Mouse (Mus musculus) CH12.LX (cell line): ENCODE data around the gene Ror1. TPM values are rescaled to one million over a fixed set of nuclear protein-coding genes. Genes with fewer than 3 reads are reported as not detected.

ENCODE experiments used
- DNase-seq: peaks from one replicate; pipeline ENCODE4 v3.0.0-alpha.2; 2013; ENCODE audit errors: extremely low read depth
- H3K27ac ChIP-seq: 2 replicates; pipeline ENCODE4 v1.5.1; 2012; ENCODE audit warnings: low read depth, mild to moderate bottlenecking, control low read depth, moderate library complexity; ENCODE audit not compliant: insufficient read depth
- H3K27me3 ChIP-seq: replicated peaks from 2 replicates; pipeline ENCODE3; 2012; ENCODE audit warnings: inconsistent platforms
- H3K36me3 ChIP-seq, 2 experiments: replicated peaks in 1 of 2; 2 replicates each; pipeline versions ENCODE3 to v1.6.1; 2012; ENCODE audit warnings: inconsistent platforms in 1 of 2, low read length in 1 of 2, mild to moderate bottlenecking in 1 of 2, mixed read lengths in 1 of 2, moderate library complexity in 1 of 2; ENCODE audit not compliant: control insufficient read depth in 1 of 2, insufficient read depth in 1 of 2
- H3K4me1 ChIP-seq, 2 experiments: 2 replicates each; pipeline ENCODE4 v1.6.1; 2012; ENCODE audit warnings: inconsistent platforms in 1 of 2, moderate library complexity in 1 of 2; ENCODE audit not compliant: insufficient read depth in 2 of 2, control insufficient read depth in 1 of 2
- H3K4me2 ChIP-seq: 2 replicates; pipeline ENCODE4 v1.6.1; 2012; ENCODE audit warnings: low read depth, mild to moderate bottlenecking, control low read depth; ENCODE audit not compliant: poor library complexity, insufficient read depth, severe bottlenecking
- H3K4me3 ChIP-seq, 3 experiments: fragments of 150-350 bp in 1 of 3; sonication (generic) in 1 of 3; replicated peaks in 1 of 3; 2 replicates each; pipeline versions ENCODE3 to v1.5.1; 2011 to 2012; ENCODE audit warnings: low read depth in 2 of 3, low read length in 2 of 3, mild to moderate bottlenecking in 2 of 3, moderate library complexity in 2 of 3, control low read depth in 1 of 3, improper control_type of control experiment in 1 of 3, inconsistent platforms in 1 of 3, mixed read lengths in 1 of 3; ENCODE audit not compliant: poor library complexity in 1 of 3
- H3K79me2 ChIP-seq: replicated peaks from 2 replicates; pipeline ENCODE4 v1.6.1; 2012; ENCODE audit warnings: mild to moderate bottlenecking, moderate library complexity; ENCODE audit not compliant: control insufficient read depth, poor library complexity, insufficient read depth, severe bottlenecking; ENCODE audit errors: extremely low read depth
- H3K9ac ChIP-seq: 2 replicates; pipeline ENCODE4 v1.6.1; 2012; ENCODE audit warnings: low read depth, mild to moderate bottlenecking, control low read depth, moderate library complexity; ENCODE audit not compliant: insufficient read depth
- H3K9me3 ChIP-seq: replicated peaks from 2 replicates; pipeline ENCODE3; 2012; ENCODE audit warnings: low read length, inconsistent platforms, mixed read lengths
- CHD1 ChIP-seq: IDR thresholded peaks from 2 replicates; pipeline ENCODE4 v1.6.1; 2012; ENCODE audit warnings: low read depth, low read length, improper control_type of control experiment, inconsistent platforms
- CHD2 ChIP-seq: IDR thresholded peaks from 2 replicates; pipeline ENCODE4 v1.6.1; 2011; ENCODE audit warnings: low read length, improper control_type of control experiment
- CTCF ChIP-seq, 2 experiments: IDR thresholded peaks in 1 of 2; conservative IDR thresholded peaks in 1 of 2; 2 replicates each; pipeline ENCODE4 v1.5.1; 2011 to 2012; ENCODE audit warnings: low read depth in 2 of 2, low read length in 2 of 2, improper control_type of control experiment in 1 of 2, inconsistent platforms in 1 of 2, mild to moderate bottlenecking in 1 of 2, moderate library complexity in 1 of 2
- ELF1 ChIP-seq: IDR thresholded peaks from 2 replicates; pipeline ENCODE4 v1.6.1; 2014; ENCODE audit warnings: low read depth, mild to moderate bottlenecking, inconsistent platforms, low read length, improper control_type of control experiment
- ETS1 ChIP-seq: conservative IDR thresholded peaks from 2 replicates; pipeline ENCODE4 v1.6.1; 2012; ENCODE audit warnings: low read depth, mild to moderate bottlenecking, inconsistent platforms, low read length, improper control_type of control experiment, moderate library complexity
- IRF4 ChIP-seq: IDR thresholded peaks from 2 replicates; pipeline ENCODE4 v1.6.1; 2014; ENCODE audit warnings: low read depth, mild to moderate bottlenecking, inconsistent platforms, low read length, improper control_type of control experiment
- JUN ChIP-seq: IDR thresholded peaks from 2 replicates; pipeline ENCODE4 v1.6.1; 2011; ENCODE audit warnings: low read depth, mild to moderate bottlenecking, low read length, improper control_type of control experiment, moderate library complexity; ENCODE audit not compliant: insufficient read depth
- KAT2A ChIP-seq: IDR thresholded peaks from 2 replicates; pipeline ENCODE4 v1.6.1; 2012; ENCODE audit warnings: low read length, improper control_type of control experiment, inconsistent platforms; ENCODE audit not compliant: insufficient replicate concordance
- MAZ ChIP-seq: IDR thresholded peaks from 2 replicates; pipeline ENCODE4 v1.6.1; 2012; ENCODE audit warnings: low read depth, mild to moderate bottlenecking, inconsistent platforms, low read length, improper control_type of control experiment, moderate library complexity
- MXI1 ChIP-seq: IDR thresholded peaks from 2 replicates; pipeline ENCODE4 v1.6.1; 2011; ENCODE audit warnings: mild to moderate bottlenecking, low read depth, low read length, improper control_type of control experiment
- MYC ChIP-seq: IDR thresholded peaks from 2 replicates; pipeline ENCODE4 v1.6.1; 2011; ENCODE audit warnings: low read depth, mild to moderate bottlenecking, improper control_type of control experiment, low read length
- NRF1 ChIP-seq: IDR thresholded peaks from 2 replicates; pipeline ENCODE4 v1.6.1; 2014; ENCODE audit warnings: low read depth, mild to moderate bottlenecking, inconsistent platforms, low read length, improper control_type of control experiment, moderate library complexity
- POLR2A ChIP-seq: IDR thresholded peaks from 2 replicates; pipeline ENCODE4 v1.6.1; 2011; ENCODE audit warnings: low read depth, mild to moderate bottlenecking, improper control_type of control experiment, low read length
- POLR2AphosphoS2 ChIP-seq: IDR thresholded peaks from 2 replicates; pipeline ENCODE4 v1.6.1; 2011; ENCODE audit warnings: low read depth, low read length, improper control_type of control experiment
- RCOR1 ChIP-seq: conservative IDR thresholded peaks from 2 replicates; pipeline ENCODE4 v1.6.1; 2012; ENCODE audit warnings: low read depth, mild to moderate bottlenecking, inconsistent platforms, low read length, improper control_type of control experiment
- TBP ChIP-seq: conservative IDR thresholded peaks from 2 replicates; pipeline ENCODE4 v1.6.1; 2011; ENCODE audit warnings: low read depth, low read length, improper control_type of control experiment
- UBTF ChIP-seq: IDR thresholded peaks from 2 replicates; pipeline ENCODE4 v1.6.1; 2012; ENCODE audit warnings: low read depth, mild to moderate bottlenecking, inconsistent platforms, low read length, improper control_type of control experiment, moderate library complexity
- ZC3H11A ChIP-seq: IDR thresholded peaks from 2 replicates; pipeline ENCODE4 v1.6.1; 2012; ENCODE audit warnings: low read depth, mild to moderate bottlenecking, inconsistent platforms, low read length, improper control_type of control experiment
- ZMIZ1 ChIP-seq: IDR thresholded peaks from 2 replicates; pipeline ENCODE4 v1.6.1; 2012; ENCODE audit warnings: low read depth, mild to moderate bottlenecking, inconsistent platforms, low read length, improper control_type of control experiment
- dilution Hi-C: fragments of 300-500 bp; cut with MboI; formaldehyde crosslinking; loops from 2 replicates; pipeline ENCODE4 v1.14.3; 2020; ENCODE audit warnings: low sequenced_read_pairs; ENCODE audit not compliant: extremely low pct_unique_long_range_greater_than_20kb, extremely low pct_ligation_motif_present
- in situ Hi-C: fragments of 300-500 bp; cut with MboI; formaldehyde crosslinking; loops from 3 replicates; pipeline ENCODE4 v1.14.3; 2019; ENCODE audit warnings: low sequenced_read_pairs, low pct_ligation_motif_present, low pct_unique_long_range_greater_than_20kb, mixed read lengths
- polyA plus RNA-seq: library from polyadenylated mRNA; unstranded; fragments of >175 nt; gene quantifications from 2 replicates; pipeline ENCODE4 v1.2.1, GENCODE M21; 2012; ENCODE audit warnings: low read depth; ENCODE audit not compliant: insufficient read length
- total RNA-seq, 2 experiments: library from RNA; depleted of rRNA; stranded (reverse); fragments of 300-350 nt in 1 of 2; fragments of >200 nt in 1 of 2; gene quantifications; 2 replicates each; pipeline ENCODE4 v1.2.3; 2012 to 2014

The Ror1 gene
- total and polyA plus RNA-seq, 3 experiments: not detected

DNA sequence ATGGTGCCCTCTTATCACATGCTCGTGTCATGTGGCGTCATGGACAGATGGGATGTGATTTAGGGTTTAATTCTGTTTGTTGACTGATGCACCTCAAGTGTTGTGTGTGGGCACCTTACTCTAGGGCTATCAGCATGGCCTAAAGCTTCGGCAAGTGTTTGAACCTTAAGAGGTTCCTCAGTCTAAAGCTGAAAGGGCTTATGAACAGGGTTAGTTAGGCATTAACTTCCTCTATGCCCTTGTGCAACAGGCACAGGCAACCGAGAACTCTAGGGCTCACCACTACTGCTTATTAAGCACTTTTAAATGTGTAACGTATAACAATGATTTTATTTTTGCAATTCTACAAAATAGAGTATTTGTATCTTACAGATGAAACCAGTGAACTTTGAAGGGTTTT, 162.9 kb downstream of the Ror1 start:
- in situ Hi-C loops: no loop called here
- Histone ChIP-seq H3K4me3 (no peak overlapping the region), H3K27ac (no peak overlapping the region), H3K27me3 (no peaks in the 10 kb centered on the region), H3K4me2 (no peak overlapping the region), H3K79me2 (no peaks in the 10 kb centered on the region), H3K36me3 (no peaks in the 10 kb centered on the region), H3K9ac (no peak overlapping the region), H3K4me1 (no peaks in the 10 kb centered on the region), H3K9me3 (peaks cover 48% of the 10 kb centered on the region)
- no peak for TF ChIP-seq ZC3H11A
- TF ChIP-seq TBP: no peak
- TF ChIP-seq MAZ: no peak
- TF ChIP-seq RCOR1: no peak
- TF ChIP-seq ETS1: no peak
- TF ChIP-seq MXI1: no peak
- DNase-seq: no peak
- dilution Hi-C loops: no loop called here

DNA sequence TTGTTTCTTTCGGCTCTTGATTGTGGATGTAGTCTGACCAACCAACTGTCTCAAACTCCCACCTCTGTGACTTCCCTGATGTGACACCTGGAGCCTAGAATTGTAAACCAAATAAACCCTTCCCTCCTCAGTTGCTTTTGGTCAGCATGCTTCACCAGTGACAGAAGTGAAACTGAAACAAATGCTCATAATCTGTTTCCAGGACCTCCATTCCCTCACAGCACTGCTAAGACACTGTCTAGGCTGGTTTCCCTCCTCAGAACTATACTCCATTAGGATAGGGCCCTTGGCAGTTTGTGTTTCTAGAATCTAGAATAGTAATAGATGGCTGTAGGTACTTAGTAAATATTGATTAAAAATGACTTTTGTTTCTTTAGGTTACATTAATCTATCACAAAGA, 168.3 kb downstream of the Ror1 start:
- Histone ChIP-seq H3K4me3 (no peak overlapping the region), H3K36me3 (no peaks in the 10 kb centered on the region), H3K9me3 (peaks cover 20% of the 10 kb centered on the region), H3K27ac (no peak overlapping the region), H3K4me1 (no peaks in the 10 kb centered on the region), H3K79me2 (no peaks in the 10 kb centered on the region), H3K4me2 (no peak overlapping the region), H3K27me3 (no peaks in the 10 kb centered on the region), H3K9ac (no peak overlapping the region)
- in situ Hi-C loops (no loop called here), dilution Hi-C loops (no loop called here)
- TF ChIP-seq UBTF: no peak
- TF ChIP-seq POLR2AphosphoS2: no peak
- TF ChIP-seq CHD2: no peak
- TF ChIP-seq IRF4: no peak
- no peak for TF ChIP-seq CTCF (conservative IDR thresholded peaks at IDR 0.05 in 1 of 2, IDR thresholded peaks at IDR 0.05 in 1 of 2; ENCODE audit: low read depth in 2 of 2, low read length in 2 of 2)
- TF ChIP-seq CHD1: no peak
- TF ChIP-seq ELF1: no peak
- TF ChIP-seq JUN: no peak
- TF ChIP-seq ZMIZ1: no peak
- TF ChIP-seq POLR2A: no peak
- no peak for TF ChIP-seq NRF1
- TF ChIP-seq MYC: no peak
- no peak for TF ChIP-seq KAT2A
- no peak for TF ChIP-seq RCOR1
- no peak for DNase-seq
